Mouse (Mus musculus) spleen, adult 2 months (tissue): Measurements from ENCODE around the gene Fas.

Experiments
- CTCF ChIP-seq: fragments of 200-500 bp; IDR thresholded peaks from 2 replicates; pipeline ENCODE4 v1.5.1; 2011; ENCODE audit warnings: mild to moderate bottlenecking, inconsistent platforms; ENCODE audit not compliant: insufficient read depth, insufficient read length, insufficient replicate concordance; ENCODE audit errors: extremely low read depth
- POLR2A ChIP-seq: fragments of 200-500 bp; IDR thresholded peaks from 2 replicates; pipeline ENCODE4 v1.6.1; 2011; ENCODE audit warnings: low read depth, low read length, inconsistent platforms

GRCm38 (mm10) chr19:34287656-34288415, 2.6 kb upstream of the Fas start:
- TF ChIP-seq POLR2A: no peak
- no peak for TF ChIP-seq CTCF
